30 mouse cellular contexts compared by ENCODE assay signal in genomic region chr10:16962463-16962862, GRCm38 (mm10).
A peak's percentile ranks its signal among the peaks of the same experiment; 100 is the strongest.
DNase-seq lines count a peak whose midpoint lies in the region; ATAC-seq and TF ChIP-seq lines count a peak whose summit lies in the region.
"Had no signal": no experiment of that assay in that cellular context is flagged by ENCODE, and none has a peak within 500 bp of the region (broad histone marks: within the 10 kb centered on the region; RNA-seq: fewer than 3 reads in every experiment).

No protein-coding gene starts in this region.

- H3K27ac ChIP-seq in lung, embryonic 14.5 days (ENCODE audit: low read depth): no peak overlapping the region
- H3K27ac ChIP-seq in midbrain, embryonic 16.5 days (ENCODE audit: low read length): no peak overlapping the region
- H3K27ac ChIP-seq: embryonic facial prominence, embryonic 10.5 days; embryonic facial prominence, embryonic 15.5 days; forebrain, embryonic 13.5 days; hindbrain, embryonic 13.5 days; limb, embryonic 13.5 days; neural tube, embryonic 12.5 days had no signal

- WGBS in lung, embryonic 14.5 days: 36% methylated on average over 2 of the region's 2 CpGs
- WGBS in lung, adult 2 months: 29% methylated on average over 2 of the region's 2 CpGs
- 69% methylated on average over 2 of the region's 2 CpGs for WGBS in midbrain, embryonic 16.5 days

- peak; percentile 2 for DNase-seq in kidney, adult 11 months
- DNase-seq in kidney, postnatal 4 days: no peak
- peak; percentile 24 for DNase-seq in lung, embryonic 14.5 days
- no peak for DNase-seq in lung, adult 2 months
- DNase-seq in 3T3-L1 (ENCODE audit: low read depth, low spot score): peak; percentile 14
- DNase-seq in mesoderm, embryonic 11.5 days (ENCODE audit: low read depth, low spot score): peak; percentile 26
- DNase-seq: adrenal gland, adult 2 months; adrenal gland, postnatal 36 days; cerebellum, adult 18-20 months; cerebellum, postnatal 10 days; gastrocnemius, postnatal 25 days; heart, adult 18-20 months; heart, postnatal 4 days; right cerebral cortex, adult 18-20 months; spleen, adult 18-20 months; thymus, adult 18-20 months; thymus, postnatal 25 days had no signal

- H3K4me2 ChIP-seq in lung, embryonic 14.5 days: no peak overlapping the region
- H3K4me2 ChIP-seq in midbrain, embryonic 16.5 days (ENCODE audit: low read length): no peak overlapping the region
- H3K4me2 ChIP-seq: embryonic facial prominence, embryonic 15.5 days; forebrain, embryonic 13.5 days; heart, embryonic 11.5 days; hindbrain, embryonic 13.5 days; limb, embryonic 13.5 days; liver, embryonic 11.5 days; midbrain, embryonic 11.5 days; neural tube, embryonic 12.5 days had no signal

- no peaks in the 10 kb centered on the region for H3K36me3 ChIP-seq in lung, embryonic 14.5 days (ENCODE audit: insufficient read depth)
- H3K36me3 ChIP-seq in midbrain, embryonic 16.5 days (ENCODE audit: control insufficient read depth, insufficient read depth, low read length): no peaks in the 10 kb centered on the region
- H3K36me3 ChIP-seq: embryonic facial prominence, embryonic 10.5 days; embryonic facial prominence, embryonic 15.5 days; hindbrain, embryonic 13.5 days; limb, embryonic 13.5 days; neural tube, embryonic 12.5 days had no signal

- TF ChIP-seq POLR2A in lung, adult 2 months (IDR thresholded peaks at IDR 0.05; ENCODE audit: borderline replicate concordance, extremely low read depth, low read depth, low read length): no peak

- H3K4me3 ChIP-seq in lung, embryonic 14.5 days (ENCODE audit: low read depth, low read length): no peak overlapping the region
- no peak overlapping the region for H3K4me3 ChIP-seq in lung, adult 2 months (replicated peaks; ENCODE audit: extremely low read depth, low read depth, low read length)
- no peak overlapping the region for H3K4me3 ChIP-seq in midbrain, embryonic 16.5 days (ENCODE audit: low read depth, low read length)
- H3K4me3 ChIP-seq: embryonic facial prominence, embryonic 10.5 days; embryonic facial prominence, embryonic 15.5 days; forebrain, embryonic 13.5 days; hindbrain, embryonic 13.5 days; limb, embryonic 13.5 days; myocyte; neural tube, embryonic 12.5 days had no signal

- no peaks in the 10 kb centered on the region for H3K27me3 ChIP-seq in lung, embryonic 14.5 days (ENCODE audit: insufficient read depth, low read length)
- H3K27me3 ChIP-seq in midbrain, embryonic 16.5 days (ENCODE audit: control insufficient read depth, insufficient read depth, low read depth, low read length): no peaks in the 10 kb centered on the region
- H3K27me3 ChIP-seq: embryonic facial prominence, embryonic 15.5 days; forebrain, embryonic 13.5 days; hindbrain, embryonic 13.5 days; limb, embryonic 13.5 days; neural tube, embryonic 12.5 days had no signal

- no peak overlapping the region for H3K9ac ChIP-seq in lung, embryonic 14.5 days
- H3K9ac ChIP-seq in midbrain, embryonic 16.5 days (ENCODE audit: low read depth, low read length): no peak overlapping the region
- H3K9ac ChIP-seq: embryonic facial prominence, embryonic 15.5 days; forebrain, embryonic 13.5 days; hindbrain, embryonic 13.5 days; limb, embryonic 13.5 days; neural tube, embryonic 12.5 days had no signal

- no peak for TF ChIP-seq CTCF in lung, embryonic 14.5 days (IDR thresholded peaks at IDR 0.05; ENCODE audit: low read depth)
- TF ChIP-seq CTCF in lung, adult 2 months (IDR thresholded peaks at IDR 0.05; ENCODE audit: insufficient read depth, low read length): no peak

- no peaks in the 10 kb centered on the region for H3K9me3 ChIP-seq in lung, embryonic 14.5 days (ENCODE audit: low read depth, low read length)
- H3K9me3 ChIP-seq in midbrain, embryonic 16.5 days (replicated peaks; ENCODE audit: control insufficient read depth, low read length, poor library complexity, severe bottlenecking): no peaks in the 10 kb centered on the region
- H3K9me3 ChIP-seq: embryonic facial prominence, embryonic 10.5 days; embryonic facial prominence, embryonic 15.5 days; forebrain, embryonic 13.5 days; hindbrain, embryonic 13.5 days; limb, embryonic 13.5 days; neural tube, embryonic 12.5 days had no signal

- H3K4me1 ChIP-seq in lung, embryonic 14.5 days (ENCODE audit: insufficient read depth): no peaks in the 10 kb centered on the region
- no peaks in the 10 kb centered on the region for H3K4me1 ChIP-seq in lung, adult 2 months (ENCODE audit: control insufficient read depth, insufficient read depth, low read length)
- no peaks in the 10 kb centered on the region for H3K4me1 ChIP-seq in midbrain, embryonic 16.5 days (ENCODE audit: control insufficient read depth, insufficient read depth, low read length)
- H3K4me1 ChIP-seq: embryonic facial prominence, embryonic 10.5 days; embryonic facial prominence, embryonic 15.5 days; forebrain, embryonic 13.5 days; hindbrain, embryonic 13.5 days; neural tube, embryonic 12.5 days had no signal

- no peak for ATAC-seq in lung, embryonic 14.5 days (ENCODE audit: insufficient read depth)
- no peak for ATAC-seq in midbrain, embryonic 16.5 days
- ATAC-seq: CD4-positive, CD25-positive, alpha-beta regulatory T cell, adult 4 months; forebrain, embryonic 13.5 days; intestine, embryonic 16.5 days had no signal

Comparison
In these comparisons a context has a peak if more than half of its experiments do, and no peak if none do; other contexts are left out.
1. DNase-seq: peak in kidney, adult 11 months (single experiment), lung, embryonic 14.5 days (single experiment), 3T3-L1 (single experiment) and mesoderm, embryonic 11.5 days (single experiment); none in kidney, postnatal 4 days (0 of 2) and lung, adult 2 months (single experiment).